Mouse (Mus musculus) heart, postnatal 0 days (tissue): ENCODE measurements at regions not wholly inside any gene's neighbourhood (a gene's known extent, or its start where the extent isn't known, plus 50 kb on each side); places are given as distances from the start of the nearest gene placed in this dataset.

ENCODE experiments used
- CTCF ChIP-seq: IDR thresholded peaks from 2 replicates; pipeline ENCODE4 v1.5.1; 2016; ENCODE audit warnings: antibody characterized with exemption, control low read depth, low read depth
- EP300 ChIP-seq: IDR thresholded peaks from 2 replicates; pipeline ENCODE4 v1.6.1; 2016; ENCODE audit warnings: antibody characterized with exemption, low read depth

DNA sequence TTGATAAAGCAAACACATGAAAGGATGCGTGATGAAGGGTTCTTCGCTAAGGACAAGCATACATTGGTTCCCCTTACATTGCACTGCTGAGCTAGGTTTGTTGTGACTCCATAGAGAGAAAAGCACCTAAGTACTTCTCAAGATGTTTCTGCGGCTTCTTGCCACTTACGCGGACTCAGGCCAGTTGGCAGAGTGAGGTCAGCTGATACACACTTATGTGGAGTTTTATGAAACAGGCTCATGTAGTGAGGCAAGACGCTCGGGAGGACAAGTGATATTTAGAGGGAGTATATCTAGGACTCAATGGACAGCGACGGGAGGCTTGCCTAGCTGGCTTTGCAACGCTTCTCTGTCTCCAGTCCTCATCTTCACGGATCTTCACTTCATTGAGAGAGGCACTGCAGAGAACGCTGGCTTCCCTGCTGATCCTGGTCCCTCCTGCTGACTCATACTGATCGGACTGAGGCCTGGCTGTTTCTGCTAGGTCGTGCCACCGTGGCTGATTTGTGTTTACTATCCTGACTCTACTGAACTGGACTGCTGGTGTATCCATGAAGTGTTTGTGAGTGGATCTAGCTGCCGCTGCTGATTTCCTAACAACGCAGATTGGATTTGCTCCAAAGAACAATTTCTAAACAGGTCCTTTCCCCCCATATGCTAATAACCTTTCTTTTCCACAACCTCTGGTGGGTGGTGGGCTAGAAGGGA, 113.8 kb downstream of the Sec31a start:
- TF ChIP-seq CTCF (no peak), EP300 (no peak)
